Comparison of ENCODE assay signal across 20 mouse cellular contexts in genomic region chr2:127139094-127139493, GRCm38 (mm10). TPM values are rescaled to one million over a fixed set of nuclear protein-coding genes. Genes with fewer than 3 reads are reported as not detected.
A peak's percentile ranks its signal among the peaks of the same experiment; 100 is the strongest.
DNase-seq lines count a peak whose midpoint lies in the region; ATAC-seq and TF ChIP-seq lines count a peak whose summit lies in the region.
"Had no signal": no experiment of that assay in that cellular context is flagged by ENCODE, and none has a peak within 500 bp of the region (broad histone marks: within the 10 kb centered on the region; RNA-seq: fewer than 3 reads in every experiment).

No protein-coding gene starts in this region.

- intact Hi-C loops in heart, adult 2 months (cut with DNase I), result no loop called here

- WGBS in heart, adult 2 months, result 47% methylated on average over 8 of the region's 8 CpGs
- 90% methylated on average over 8 of the region's 8 CpGs for WGBS in heart, embryonic 11.5 days (ENCODE audit: insufficient replicate concordance)
- WGBS in embryonic facial prominence, embryonic 15.5 days, result 77% methylated on average over 8 of the region's 8 CpGs
- WGBS in intestine, postnatal 0 days, result 89% methylated on average over 8 of the region's 8 CpGs

- peak; percentile 60 to 74 for DNase-seq in heart, adult 2 months
- peak; percentile 47 for DNase-seq in MEL (ENCODE audit: low read depth, low spot score)
- DNase-seq: adrenal gland, postnatal 10 days; cerebellum, adult 2 months; layer of hippocampus, adult 9-11 months; lung, postnatal 14 days had no signal

- H3K4me1 ChIP-seq in heart, adult 2 months (ENCODE audit: control insufficient read depth, insufficient read depth, low read length), result peaks cover 15% of the 10 kb centered on the region
- peaks cover 18% of the 10 kb centered on the region for H3K4me1 ChIP-seq in heart, embryonic 11.5 days (ENCODE audit: control insufficient read depth, insufficient read depth, low read length)
- H3K4me1 ChIP-seq in MEL (ENCODE audit: control insufficient read depth in 1 of 2, insufficient read depth in 2 of 2, low read length in 2 of 2), result peaks cover 9 to 34% of the 10 kb centered on the region in 2 experiments
- H3K4me1 ChIP-seq in embryonic facial prominence, embryonic 15.5 days, result peaks cover 37% of the 10 kb centered on the region
- H3K4me1 ChIP-seq in intestine, postnatal 0 days (replicated peaks; ENCODE audit: control insufficient read depth, insufficient read depth, low read length), result 0 out of 2 replicates have a peak, but pooled peaks cover 4% of the 10 kb centered on the region

- no peak for ATAC-seq in heart, embryonic 11.5 days (replicated peaks; ENCODE audit: insufficient number of reproducible peaks, low FRiP score, low TSS enrichment)
- no peak for ATAC-seq in embryonic facial prominence, embryonic 15.5 days (ENCODE audit: insufficient number of reproducible peaks, low FRiP score, low TSS enrichment, low read depth)
- ATAC-seq in inflammation-experienced regulatory T-cells, adult 6 months, result no peak
- no peak for ATAC-seq in intestine, postnatal 0 days
- ATAC-seq: CD4-positive, CD25-positive, alpha-beta regulatory T cell, adult 4 months; forebrain, embryonic 13.5 days; intestine, embryonic 16.5 days; midbrain, embryonic 16.5 days had no signal

- TF ChIP-seq EP300 in heart, adult 2 months (IDR thresholded peaks at IDR 0.05; ENCODE audit: insufficient read depth, low read depth, low read length), result peak; percentile 83; the same call in 1 of the 2 replicates
- TF ChIP-seq EP300 in MEL (IDR thresholded peaks at IDR 0.05; ENCODE audit: low read depth in 1 of 2, low read length in 2 of 2), result no peak

- H3K9me3 ChIP-seq in heart, embryonic 11.5 days (replicated peaks; ENCODE audit: control insufficient read depth, low read length), result no peaks in the 10 kb centered on the region
- H3K9me3 ChIP-seq in MEL (replicated peaks; ENCODE audit: insufficient read depth, low read length), result no peaks in the 10 kb centered on the region
- no peaks in the 10 kb centered on the region for H3K9me3 ChIP-seq in embryonic facial prominence, embryonic 15.5 days (replicated peaks)
- no peaks in the 10 kb centered on the region for H3K9me3 ChIP-seq in intestine, postnatal 0 days (ENCODE audit: control insufficient read depth)
- H3K9me3 ChIP-seq: heart, embryonic 15.5 days; hindbrain, embryonic 13.5 days; limb, embryonic 13.5 days; neural tube, embryonic 12.5 days had no signal

- no peak overlapping the region for H3K4me2 ChIP-seq in heart, embryonic 11.5 days
- no peak overlapping the region for H3K4me2 ChIP-seq in embryonic facial prominence, embryonic 15.5 days (replicated peaks)
- peak overlapping the region; percentile 35 for H3K4me2 ChIP-seq in myocyte (ENCODE audit: low read depth)
- no peak overlapping the region for H3K4me2 ChIP-seq in intestine, postnatal 0 days (replicated peaks; ENCODE audit: low read depth)
- H3K4me2 ChIP-seq: forebrain, embryonic 13.5 days; heart, embryonic 15.5 days; hindbrain, embryonic 13.5 days; limb, embryonic 13.5 days; neural tube, embryonic 12.5 days had no signal

- no peak for TF ChIP-seq RAD21 in MEL (IDR thresholded peaks at IDR 0.05; ENCODE audit: low read depth, low read length)

- peak overlapping the region; percentile 79 for H3K27ac ChIP-seq in heart, adult 2 months
- no peak overlapping the region for H3K27ac ChIP-seq in heart, embryonic 11.5 days (ENCODE audit: low read depth, low read length)
- no peak overlapping the region for H3K27ac ChIP-seq in MEL (ENCODE audit: control insufficient read depth, low read depth, low read length)
- H3K27ac ChIP-seq in embryonic facial prominence, embryonic 15.5 days (replicated peaks), result 0 out of 2 replicates have a peak overlapping the region, but pooled peaks have one; percentile 17
- H3K27ac ChIP-seq in intestine, postnatal 0 days (ENCODE audit: low read depth, low read length), result no peak overlapping the region
- H3K27ac ChIP-seq: forebrain, embryonic 13.5 days; heart, embryonic 15.5 days; hindbrain, embryonic 13.5 days; liver, embryonic 14.5 days; neural tube, embryonic 12.5 days had no signal

- no peaks in the 10 kb centered on the region for H3K27me3 ChIP-seq in heart, adult 2 months (ENCODE audit: control insufficient read depth, insufficient read depth, low read length)
- H3K27me3 ChIP-seq in heart, embryonic 11.5 days (ENCODE audit: control insufficient read depth, insufficient read depth, low read length), result no peaks in the 10 kb centered on the region; the same call in 1 of the 2 replicates
- H3K27me3 ChIP-seq in MEL (ENCODE audit: control insufficient read depth in 1 of 2, insufficient read depth in 2 of 2, low read length in 2 of 2) (no peaks in the 10 kb centered on the region), myocyte (ENCODE audit: control insufficient read depth, insufficient read depth, insufficient read length) (no peaks in the 10 kb centered on the region)
- no peaks in the 10 kb centered on the region for H3K27me3 ChIP-seq in embryonic facial prominence, embryonic 15.5 days
- no peaks in the 10 kb centered on the region for H3K27me3 ChIP-seq in intestine, postnatal 0 days (replicated peaks; ENCODE audit: control insufficient read depth, insufficient read depth, low read length)
- H3K27me3 ChIP-seq: forebrain, embryonic 13.5 days; heart, embryonic 15.5 days; hindbrain, embryonic 13.5 days; limb, embryonic 13.5 days; neural tube, embryonic 12.5 days had no signal

- peaks cover 8% of the 10 kb centered on the region for H3K36me3 ChIP-seq in heart, adult 2 months (ENCODE audit: control insufficient read depth, insufficient read depth, low read length)
- H3K36me3 ChIP-seq in heart, embryonic 11.5 days (ENCODE audit: control insufficient read depth, insufficient read depth, low read length), result peaks cover 14% of the 10 kb centered on the region
- H3K36me3 ChIP-seq in MEL (ENCODE audit: control insufficient read depth in 1 of 2, insufficient read depth in 2 of 2, low read length in 2 of 2) (peaks cover 0 to 29% of the 10 kb centered on the region in 2 experiments; a peak in 2 of 4 replicates), myocyte (ENCODE audit: control insufficient read depth, insufficient read depth) (no peaks in the 10 kb centered on the region)
- H3K36me3 ChIP-seq in embryonic facial prominence, embryonic 15.5 days, result peaks cover 25% of the 10 kb centered on the region
- peaks cover 10% of the 10 kb centered on the region; the same call in 1 of the 2 replicates for H3K36me3 ChIP-seq in intestine, postnatal 0 days (ENCODE audit: control insufficient read depth, insufficient read depth)
- H3K36me3 ChIP-seq: hindbrain, embryonic 13.5 days had no signal

- TF ChIP-seq POLR2A in heart, adult 2 months (IDR thresholded peaks at IDR 0.05; ENCODE audit: insufficient read depth, low read depth, low read length), result peak; percentile 38; the same call in 1 of the 2 replicates
- TF ChIP-seq POLR2A in MEL (IDR thresholded peaks at IDR 0.05; ENCODE audit: control insufficient read depth in 1 of 2, insufficient read depth in 1 of 2, low read depth in 1 of 2, low read length in 2 of 2, poor library complexity in 1 of 2), result no peak
- TF ChIP-seq POLR2A in myocyte (IDR thresholded peaks at IDR 0.05; ENCODE audit: insufficient read length, low read depth), result no peak

- H3K9ac ChIP-seq in heart, adult 2 months (ENCODE audit: low read depth, low read length), result no peak overlapping the region
- no peak overlapping the region for H3K9ac ChIP-seq in heart, embryonic 11.5 days (ENCODE audit: low read depth, low read length)
- no peak overlapping the region for H3K9ac ChIP-seq in MEL (ENCODE audit: control insufficient read depth, low read depth, low read length, poor library complexity, severe bottlenecking)
- H3K9ac ChIP-seq in embryonic facial prominence, embryonic 15.5 days, result no peak overlapping the region
- no peak overlapping the region for H3K9ac ChIP-seq in intestine, postnatal 0 days (ENCODE audit: low read depth, low read length)
- H3K9ac ChIP-seq: forebrain, embryonic 13.5 days; heart, embryonic 15.5 days; hindbrain, embryonic 13.5 days; limb, embryonic 13.5 days; liver, embryonic 14.5 days; neural tube, embryonic 12.5 days had no signal

- no peaks in the 10 kb centered on the region for H3K79me2 ChIP-seq in heart, adult 2 months (replicated peaks; ENCODE audit: control insufficient read depth, insufficient read depth, low read length)
- H3K79me2 ChIP-seq in MEL (ENCODE audit: control insufficient read depth, insufficient read depth, low read length, poor library complexity), result peaks cover 14% of the 10 kb centered on the region
- no peaks in the 10 kb centered on the region for H3K79me2 ChIP-seq in myocyte (ENCODE audit: control insufficient read depth, insufficient read depth)

- H3K4me3 ChIP-seq in heart, adult 2 months, result no peak overlapping the region
- H3K4me3 ChIP-seq in heart, embryonic 11.5 days (ENCODE audit: low read depth, low read length), result no peak overlapping the region
- H3K4me3 ChIP-seq in MEL (ENCODE audit: control insufficient read depth in 1 of 2, insufficient read depth in 1 of 2, low read depth in 2 of 2, low read length in 2 of 2) (no peak overlapping the region), myocyte (no peak overlapping the region)
- no peak overlapping the region for H3K4me3 ChIP-seq in embryonic facial prominence, embryonic 15.5 days (replicated peaks)
- H3K4me3 ChIP-seq in intestine, postnatal 0 days (ENCODE audit: low read depth, low read length), result no peak overlapping the region
- H3K4me3 ChIP-seq: forebrain, embryonic 13.5 days; heart, embryonic 15.5 days; hindbrain, embryonic 13.5 days; limb, embryonic 13.5 days; neural tube, embryonic 12.5 days had no signal

- no peak overlapping the region for H3ac ChIP-seq in myocyte (ENCODE audit: control insufficient read depth, insufficient read length)

- TF ChIP-seq CTCF in heart, adult 2 months (IDR thresholded peaks at IDR 0.05), result no peak
- no peak for TF ChIP-seq CTCF in MEL (IDR thresholded peaks at IDR 0.05 in 2 of 3, conservative IDR thresholded peaks at IDR 0.05 in 1 of 3; ENCODE audit: control insufficient read depth in 1 of 3, insufficient read depth in 1 of 3, low read depth in 2 of 3, low read length in 3 of 3, poor library complexity in 1 of 3, severe bottlenecking in 1 of 3)
- TF ChIP-seq CTCF in intestine, postnatal 0 days (IDR thresholded peaks at IDR 0.05; ENCODE audit: low read depth), result no peak

RNA-seq across cellular contexts. Expression of gene Itpripl1, which starts 4.1 kb away (rescaled TPM):
- 10 to 100 TPM; 14.4 to 17.6 TPM for total RNA-seq in heart, adult 2 months (2021)
- polyA plus RNA-seq in heart, adult 2 months (2012; rRNA removed), result 7.9 and 11.5 TPM in 2 replicates
- polyA plus RNA-seq in heart, embryonic 11.5 days (2014; fragmentation: Nextera tagmentation; extraction: Ambion mirVana), result 11.2 TPM in 2 replicates
- total RNA-seq in MEL (2012; rRNA removed), result 20.6 and 22.7 TPM in 2 replicates
- polyA plus RNA-seq in MEL (2012; ENCODE audit: insufficient read depth in 1 of 2, insufficient read length in 2 of 2, low read depth in 1 of 2, low replicate concordance in 2 of 2, missing spikeins in 1 of 2), result 10 to 100 TPM in 1 of 2 experiments, not detected in 1; 27.3 TPM
- 27.2 and 27.4 TPM in 2 replicates for polyA plus RNA-seq in embryonic facial prominence, embryonic 15.5 days (2015; fragmentation: Nextera tagmentation; extraction: Ambion mirVana)
- polyA plus RNA-seq in myocyte (2012; fragmentation: generic; extraction: Trizol), result 1.2 TPM
- 10 to 100 TPM; 54.1 to 78.4 (median 55.1) TPM for polyA plus RNA-seq in inflammation-experienced regulatory T-cells, adult 6 months (2017; shearing (Covaris generic))
- polyA plus RNA-seq in intestine, postnatal 0 days (2015; fragmentation: Nextera tagmentation; extraction: Ambion mirVana), result 21.2 and 22.7 TPM in 2 replicates

RNA-seq across cellular contexts. Expression of gene Ncaph, which starts 5.3 kb away (rescaled TPM):
- total RNA-seq in heart, adult 2 months (2021), result 1 to 10 TPM in 1 of 2 experiments, under 1 TPM in 1; 0.64 to 1.4 TPM
- polyA plus RNA-seq in heart, adult 2 months (2012; rRNA removed), result 0.41 and 0.44 TPM in 2 replicates
- polyA plus RNA-seq in heart, embryonic 11.5 days (2014; fragmentation: Nextera tagmentation; extraction: Ambion mirVana), result 62.6 and 65.2 TPM in 2 replicates
- total RNA-seq in MEL (2012; rRNA removed), result 37.5 and 41.5 TPM in 2 replicates
- polyA plus RNA-seq in MEL (2012; ENCODE audit: insufficient read depth in 1 of 2, insufficient read length in 2 of 2, low read depth in 1 of 2, low replicate concordance in 2 of 2, missing spikeins in 1 of 2) (10 to 100 TPM in 1 of 2 experiments, not detected in 1; 49.4 TPM), myocyte (2012; fragmentation: generic; extraction: Trizol) (14.2 TPM)
- 60.2 and 62.2 TPM in 2 replicates for polyA plus RNA-seq in embryonic facial prominence, embryonic 15.5 days (2015; fragmentation: Nextera tagmentation; extraction: Ambion mirVana)
- polyA plus RNA-seq in inflammation-experienced regulatory T-cells, adult 6 months (2017; shearing (Covaris generic)), result 10 to 100 TPM in 1 of 3 experiments, 1 to 10 TPM in 2; 4.9 to 62.0 (median 8.0) TPM
- 14.0 and 15.1 TPM in 2 replicates for polyA plus RNA-seq in intestine, postnatal 0 days (2015; fragmentation: Nextera tagmentation; extraction: Ambion mirVana)

Comparison
In these comparisons a context has a peak if more than half of its experiments do, and no peak if none do; other contexts are left out.
1. H3K27ac ChIP-seq: peak in heart, adult 2 months (single experiment) and embryonic facial prominence, embryonic 15.5 days (single experiment); none in heart, embryonic 11.5 days (single experiment), MEL (single experiment) and intestine, postnatal 0 days (single experiment).